Mouse (Mus musculus) layer of hippocampus, postnatal 10 days (tissue): ENCODE data around the gene Pmvk. TPM values are rescaled to one million over a fixed set of nuclear protein-coding genes. Genes with fewer than 3 reads are reported as not detected.

Experiments
- total RNA-seq, 2 experiments: library from RNA; stranded (reverse); gene quantifications; 2 replicates each; pipeline ENCODE4 v1.2.3; 2021

Gene Pmvk
- total RNA-seq, 2 experiments from 2014 or later: 44.0 to 46.9 TPM

Other genes starting within 250 kb of the Pmvk start
- gene Thbs3, start 239.4 kb upstream of the Pmvk start, total RNA-seq: 10 to 100 TPM; 45.2 to 48.4 TPM
- gene Mtx1, start 227.5 kb upstream of the Pmvk start, total RNA-seq: 100 to 1,000 TPM in 1 of 2 experiments, 10 to 100 TPM in 1; 92.8 to 109 TPM
- under 1 TPM; 0.66 to 0.89 TPM for gene Muc1, start 225.5 kb upstream of the Pmvk start, total RNA-seq
- 10 to 100 TPM; 72.8 to 95.1 TPM for gene Krtcap2, start 208.6 kb upstream of the Pmvk start, total RNA-seq
- 100 to 1,000 TPM; 101 to 112 TPM for gene Trim46, start 208.2 kb upstream of the Pmvk start, total RNA-seq
- gene Dpm3, start 195.2 kb upstream of the Pmvk start, total RNA-seq: 10 to 100 TPM; 53.3 to 66.3 TPM
- gene Slc50a1, start 184.0 kb upstream of the Pmvk start, total RNA-seq: 10 to 100 TPM; 27.6 to 29.8 TPM
- 1 to 10 TPM; 6.4 to 7.2 TPM for gene Efna1, start 173.4 kb upstream of the Pmvk start, total RNA-seq
- 10 to 100 TPM; 59.9 to 63.1 TPM for gene Efna3, start 131.6 kb upstream of the Pmvk start, total RNA-seq
- gene Efna4, start 116.5 kb upstream of the Pmvk start, total RNA-seq: 1 to 10 TPM; 2.7 to 3.4 TPM
- 100 to 1,000 TPM; 102 to 105 TPM for gene Adam15, start 104.5 kb upstream of the Pmvk start, total RNA-seq
- gene Dcst2, start 92.6 kb upstream of the Pmvk start, total RNA-seq: under 1 TPM; 0.51 to 0.71 TPM
- under 1 TPM in 1 of 2 experiments, not detected in 1; 0.59 TPM for gene Dcst1, start 89.3 kb upstream of the Pmvk start, total RNA-seq
- 1 to 10 TPM; 6.6 to 8.7 TPM for gene Zbtb7b, start 59.8 kb upstream of the Pmvk start, total RNA-seq
- gene Lenep, start 51.7 kb upstream of the Pmvk start, total RNA-seq: 1 to 10 TPM in 1 of 2 experiments, not detected in 1; 3.5 TPM
- 10 to 100 TPM; 28.8 to 33.6 TPM for gene Flad1, start 42.7 kb upstream of the Pmvk start, total RNA-seq
- gene Cks1b, start 36.2 kb upstream of the Pmvk start, total RNA-seq: 10 to 100 TPM in 1 of 2 experiments, 1 to 10 TPM in 1; 9.8 to 10.9 TPM
- 10 to 100 TPM; 14.7 to 15.1 TPM for gene Shc1, start 36.1 kb upstream of the Pmvk start, total RNA-seq
- 10 to 100 TPM; 48.5 to 52.3 TPM for gene Pygo2, start 24.3 kb upstream of the Pmvk start, total RNA-seq
- 10 to 100 TPM; 43.3 to 45.2 TPM for gene Pbxip1, start 17.8 kb upstream of the Pmvk start, total RNA-seq
- gene Kcnn3, start 65.6 kb downstream of the Pmvk start, total RNA-seq: 10 to 100 TPM; 28.5 to 30.3 TPM